8 mouse cellular contexts compared by ENCODE assay signal in genomic region chr7:126796350-126796932, GRCm38 (mm10). TPM values are rescaled to one million over a fixed set of nuclear protein-coding genes. Genes with fewer than 3 reads are reported as not detected.
DNase-seq lines count a peak whose midpoint lies in the region; ATAC-seq lines count a peak whose summit lies in the region.

No protein-coding gene starts in this region.

- peak overlapping the region; percentile 84 for H3K4me2 ChIP-seq in embryonic facial prominence, embryonic 12.5 days (replicated peaks)
- H3K4me2 ChIP-seq in midbrain, embryonic 16.5 days (ENCODE audit: low read length): peak overlapping the region; percentile 83; the same call in 1 of the 2 replicates

- no peaks in the 10 kb centered on the region for H3K27me3 ChIP-seq in megakaryocyte, embryonic 14.5 days (replicated peaks)
- no peaks in the 10 kb centered on the region for H3K27me3 ChIP-seq in embryonic facial prominence, embryonic 12.5 days
- H3K27me3 ChIP-seq in midbrain, embryonic 16.5 days (ENCODE audit: control insufficient read depth, insufficient read depth, low read depth, low read length): no peaks in the 10 kb centered on the region

- no peak overlapping the region; the same call in 1 of the 2 replicates for H3K9ac ChIP-seq in embryonic facial prominence, embryonic 12.5 days
- no peak overlapping the region for H3K9ac ChIP-seq in midbrain, embryonic 16.5 days (ENCODE audit: low read depth, low read length)

- peaks cover 75% of the 10 kb centered on the region for H3K4me1 ChIP-seq in megakaryocyte, embryonic 14.5 days
- peaks cover 35% of the 10 kb centered on the region for H3K4me1 ChIP-seq in embryonic facial prominence, embryonic 12.5 days
- H3K4me1 ChIP-seq in midbrain, embryonic 16.5 days (ENCODE audit: control insufficient read depth, insufficient read depth, low read length): peaks cover 36% of the 10 kb centered on the region

- peak; percentile 61 for DNase-seq in adrenal gland, postnatal 14 days
- DNase-seq in adrenal gland, adult 2 months: no peak
- DNase-seq in layer of hippocampus, adult 18-20 months (ENCODE audit: low spot score in 2 of 2): peak; percentile 68 to 82
- no peak for DNase-seq in frontal cortex, postnatal 10 days (ENCODE audit: low spot score in 2 of 2)

- H3K27ac ChIP-seq in embryonic facial prominence, embryonic 12.5 days: no peak overlapping the region
- no peak overlapping the region for H3K27ac ChIP-seq in midbrain, embryonic 16.5 days (ENCODE audit: low read length)

- WGBS in embryonic facial prominence, embryonic 12.5 days: 76% methylated on average over 8 of the region's 8 CpGs
- 63% methylated on average over 8 of the region's 8 CpGs for WGBS in midbrain, embryonic 16.5 days

- H3K4me3 ChIP-seq in megakaryocyte, embryonic 14.5 days (replicated peaks): peak overlapping the region; percentile 96
- no peak overlapping the region for H3K4me3 ChIP-seq in embryonic facial prominence, embryonic 12.5 days
- H3K4me3 ChIP-seq in midbrain, embryonic 16.5 days (ENCODE audit: low read depth, low read length): no peak overlapping the region

- H3K9me3 ChIP-seq in megakaryocyte, embryonic 14.5 days: no peaks in the 10 kb centered on the region
- H3K9me3 ChIP-seq in embryonic facial prominence, embryonic 12.5 days: no peaks in the 10 kb centered on the region
- H3K9me3 ChIP-seq in midbrain, embryonic 16.5 days (replicated peaks; ENCODE audit: control insufficient read depth, low read length, poor library complexity, severe bottlenecking): no peaks in the 10 kb centered on the region

- ATAC-seq in megakaryocyte, adult 5-6 weeks (ENCODE audit: poor library complexity, severe bottlenecking): no peak
- no peak for ATAC-seq in embryonic facial prominence, embryonic 12.5 days (ENCODE audit: insufficient number of reproducible peaks, insufficient read depth, low FRiP score, low TSS enrichment)
- ATAC-seq in midbrain, embryonic 16.5 days: no peak

- H3K36me3 ChIP-seq in megakaryocyte, embryonic 14.5 days (replicated peaks; ENCODE audit: low read length): peaks cover 57% of the 10 kb centered on the region
- H3K36me3 ChIP-seq in embryonic facial prominence, embryonic 12.5 days: peaks cover 28% of the 10 kb centered on the region
- peaks cover 9% of the 10 kb centered on the region for H3K36me3 ChIP-seq in midbrain, embryonic 16.5 days (ENCODE audit: control insufficient read depth, insufficient read depth, low read length)

RNA-seq across cellular contexts. Expression of gene Fam57b, which starts 1.0 kb away (rescaled TPM):
- total RNA-seq in adrenal gland, postnatal 14 days (2021): 32.1 and 32.5 TPM in 2 replicates
- total RNA-seq in adrenal gland, adult 2 months (2021): 10 to 100 TPM; 16.4 to 21.0 TPM
- polyA plus RNA-seq in adrenal gland, adult 2 months (2012; rRNA removed): 27.8 and 40.9 TPM in 2 replicates
- 13.5 and 29.3 TPM in 2 replicates for polyA plus RNA-seq in megakaryocyte, embryonic 14.5 days (2012; ENCODE audit: insufficient read depth, low replicate concordance)
- total RNA-seq in megakaryocyte, adult 5-6 weeks (2015): not detected in 2 replicates
- total RNA-seq in megakaryocyte, adult 5-6 weeks (2017): not detected in 2 replicates
- polyA plus RNA-seq in embryonic facial prominence, embryonic 12.5 days (2016; fragmentation: Nextera tagmentation; extraction: Ambion mirVana): 1.2 and 2.0 TPM in 2 replicates
- total RNA-seq in layer of hippocampus, adult 18-20 months (2021): 10 to 100 TPM; 62.4 to 68.1 TPM
- polyA plus RNA-seq in midbrain, embryonic 16.5 days (2015; fragmentation: Nextera tagmentation; extraction: Ambion mirVana): 55.0 and 61.1 TPM in 2 replicates

RNA-seq across cellular contexts. Expression of gene Ppp4c, which starts 4.1 kb away (rescaled TPM):
- total RNA-seq in adrenal gland, postnatal 14 days (2021): 94.7 and 109 TPM in 2 replicates
- total RNA-seq in adrenal gland, adult 2 months (2021): 10 to 100 TPM; 77.4 to 86.0 TPM
- 89.8 and 92.4 TPM in 2 replicates for polyA plus RNA-seq in adrenal gland, adult 2 months (2012; rRNA removed)
- 46.3 and 115 TPM in 2 replicates for polyA plus RNA-seq in megakaryocyte, embryonic 14.5 days (2012; ENCODE audit: insufficient read depth, low replicate concordance)
- total RNA-seq in megakaryocyte, adult 5-6 weeks (2015): 186 and 196 TPM in 2 replicates
- total RNA-seq in megakaryocyte, adult 5-6 weeks (2017): 139 and 154 TPM in 2 replicates
- 362 and 385 TPM in 2 replicates for polyA plus RNA-seq in embryonic facial prominence, embryonic 12.5 days (2016; fragmentation: Nextera tagmentation; extraction: Ambion mirVana)
- 10 to 100 TPM; 48.9 to 54.5 TPM for total RNA-seq in layer of hippocampus, adult 18-20 months (2021)
- polyA plus RNA-seq in midbrain, embryonic 16.5 days (2015; fragmentation: Nextera tagmentation; extraction: Ambion mirVana): 155 and 182 TPM in 2 replicates

RNA-seq across cellular contexts. Expression of gene Tbx6, which starts 15.2 kb away (rescaled TPM):
- total RNA-seq in adrenal gland, postnatal 14 days (2021): 1.2 and 1.5 TPM in 2 replicates
- total RNA-seq in adrenal gland, adult 2 months (2021): under 1 TPM; 0.31 to 0.75 TPM
- polyA plus RNA-seq in adrenal gland, adult 2 months (2012; rRNA removed): 3.4 and 3.7 TPM in 2 replicates
- 3.0 and 15.0 TPM in 2 replicates for polyA plus RNA-seq in megakaryocyte, embryonic 14.5 days (2012; ENCODE audit: insufficient read depth, low replicate concordance)
- 0.68 and 1.0 TPM in 2 replicates for total RNA-seq in megakaryocyte, adult 5-6 weeks (2015)
- total RNA-seq in megakaryocyte, adult 5-6 weeks (2017): 0.98 and 0.99 TPM in 2 replicates
- polyA plus RNA-seq in embryonic facial prominence, embryonic 12.5 days (2016; fragmentation: Nextera tagmentation; extraction: Ambion mirVana): 0.61 and 0.85 TPM in 2 replicates
- total RNA-seq in layer of hippocampus, adult 18-20 months (2021): under 1 TPM; 0.56 to 0.64 TPM
- polyA plus RNA-seq in midbrain, embryonic 16.5 days (2015; fragmentation: Nextera tagmentation; extraction: Ambion mirVana): 0.51 and 0.64 TPM in 2 replicates

RNA-seq across cellular contexts. Expression of gene Ypel3, which starts 19.7 kb away (rescaled TPM):
- total RNA-seq in adrenal gland, postnatal 14 days (2021): 129 and 173 TPM in 2 replicates
- 100 to 1,000 TPM in 1 of 2 experiments, 10 to 100 TPM in 1; 92.8 to 136 TPM for total RNA-seq in adrenal gland, adult 2 months (2021)
- polyA plus RNA-seq in adrenal gland, adult 2 months (2012; rRNA removed): 970 and 1,207 TPM in 2 replicates
- 284 and 689 TPM in 2 replicates for polyA plus RNA-seq in megakaryocyte, embryonic 14.5 days (2012; ENCODE audit: insufficient read depth, low replicate concordance)
- 196 and 200 TPM in 2 replicates for total RNA-seq in megakaryocyte, adult 5-6 weeks (2015)
- total RNA-seq in megakaryocyte, adult 5-6 weeks (2017): 91.7 and 117 TPM in 2 replicates
- 118 and 119 TPM in 2 replicates for polyA plus RNA-seq in embryonic facial prominence, embryonic 12.5 days (2016; fragmentation: Nextera tagmentation; extraction: Ambion mirVana)
- total RNA-seq in layer of hippocampus, adult 18-20 months (2021): 100 to 1,000 TPM; 286 to 300 TPM
- 162 and 191 TPM in 2 replicates for polyA plus RNA-seq in midbrain, embryonic 16.5 days (2015; fragmentation: Nextera tagmentation; extraction: Ambion mirVana)

RNA-seq across cellular contexts. Expression of gene Gdpd3, which starts 30.3 kb away (rescaled TPM):
- total RNA-seq in adrenal gland, postnatal 14 days (2021): 3.8 and 5.6 TPM in 2 replicates
- total RNA-seq in adrenal gland, adult 2 months (2021): 1 to 10 TPM; 2.4 TPM
- polyA plus RNA-seq in adrenal gland, adult 2 months (2012; rRNA removed): 10.2 and 10.3 TPM in 2 replicates
- 3.4 TPM in 1 of 2 replicates, not detected in the other for polyA plus RNA-seq in megakaryocyte, embryonic 14.5 days (2012; ENCODE audit: insufficient read depth, low replicate concordance)
- 26.8 and 37.3 TPM in 2 replicates for total RNA-seq in megakaryocyte, adult 5-6 weeks (2015)
- total RNA-seq in megakaryocyte, adult 5-6 weeks (2017): 57.9 and 71.4 TPM in 2 replicates
- polyA plus RNA-seq in embryonic facial prominence, embryonic 12.5 days (2016; fragmentation: Nextera tagmentation; extraction: Ambion mirVana): 1.00 and 1.6 TPM in 2 replicates
- 1 to 10 TPM; 2.2 to 4.6 TPM for total RNA-seq in layer of hippocampus, adult 18-20 months (2021)
- polyA plus RNA-seq in midbrain, embryonic 16.5 days (2015; fragmentation: Nextera tagmentation; extraction: Ambion mirVana): 0.95 and 1.5 TPM in 2 replicates

Comparison
In these comparisons a context has a peak if more than half of its experiments do, and no peak if none do; other contexts are left out.
1. DNase-seq: peak in adrenal gland, postnatal 14 days (single experiment) and layer of hippocampus, adult 18-20 months (2 of 2); none in adrenal gland, adult 2 months (single experiment) and frontal cortex, postnatal 10 days (0 of 2).
2. RNA of gene Fam57b, which starts 1.0 kb away (total RNA-seq): 62.4 to 68.1 TPM in layer of hippocampus, adult 18-20 months, 32.1 to 32.5 TPM in adrenal gland, postnatal 14 days and 16.4 to 21.0 TPM in adrenal gland, adult 2 months; not detected in megakaryocyte, adult 5-6 weeks; every median in the first group is over 10 times any median in the second.